ENCODE assay signal across 8 mouse cellular contexts in the genomic region with DNA sequence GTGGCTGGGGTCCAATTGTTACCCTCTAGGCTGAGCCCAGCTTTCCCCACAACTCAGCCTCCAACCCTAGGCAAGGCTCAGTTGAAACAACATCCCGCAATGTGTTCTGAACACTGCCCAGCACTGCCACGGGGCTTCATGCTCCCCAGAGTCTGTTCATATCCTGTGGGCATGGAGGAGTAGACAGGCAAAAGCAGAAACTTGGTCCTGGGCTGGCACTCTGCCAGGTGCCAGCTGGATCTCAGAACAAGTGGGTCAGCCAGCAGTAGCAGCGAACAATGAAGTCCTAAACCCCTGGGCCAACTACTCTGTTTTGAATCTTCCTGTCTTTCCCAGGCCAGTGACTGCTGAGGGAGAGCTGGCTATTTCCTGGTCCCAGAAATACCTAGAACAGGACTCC. TPM values are rescaled to one million over a fixed set of nuclear protein-coding genes. Genes with fewer than 3 reads are reported as not detected.
DNase-seq lines count a peak whose midpoint lies in the region; ATAC-seq and TF ChIP-seq lines count a peak whose summit lies in the region.

No protein-coding gene starts in this region.

- no peak for TF ChIP-seq CTCF in cerebellum, adult 2 months (IDR thresholded peaks at IDR 0.05; ENCODE audit: borderline replicate concordance, insufficient read depth, low read depth, low read length)
- no peak for TF ChIP-seq CTCF in lung, embryonic 14.5 days (IDR thresholded peaks at IDR 0.05; ENCODE audit: low read depth)

- TF ChIP-seq POLR2A in cerebellum, adult 2 months (IDR thresholded peaks at IDR 0.05; ENCODE audit: borderline replicate concordance, insufficient read depth, low read length): no peak

- H3K4me3 ChIP-seq in cerebellum, adult 2 months (replicated peaks; ENCODE audit: insufficient read depth, low read depth, low read length): no peak overlapping the region
- H3K4me3 ChIP-seq in heart, embryonic 15.5 days: no peak overlapping the region
- no peak overlapping the region for H3K4me3 ChIP-seq in lung, embryonic 14.5 days (ENCODE audit: low read depth, low read length)
- no peak overlapping the region for H3K4me3 ChIP-seq in forebrain, embryonic 16.5 days (replicated peaks; ENCODE audit: low read length)

- peak; percentile 38 to 43 for DNase-seq in cerebellum, adult 2 months
- no peak for DNase-seq in cerebellum, adult 11 months
- DNase-seq in ovary, postnatal 36 days (ENCODE audit: low spot score): peak; percentile 46
- no peak for DNase-seq in ovary, adult 18-20 months (ENCODE audit: low spot score)
- peak; percentile 23 for DNase-seq in lung, embryonic 14.5 days
- no peak for DNase-seq in urinary bladder, postnatal 25 days (ENCODE audit: low spot score)

- no peak overlapping the region for H3K4me2 ChIP-seq in heart, embryonic 15.5 days
- no peak overlapping the region for H3K4me2 ChIP-seq in lung, embryonic 14.5 days
- H3K4me2 ChIP-seq in forebrain, embryonic 16.5 days (ENCODE audit: low read length): no peak overlapping the region

- H3K4me1 ChIP-seq in cerebellum, adult 2 months (ENCODE audit: control insufficient read depth, insufficient read depth, low read length): peaks cover 14% of the 10 kb centered on the region
- H3K4me1 ChIP-seq in heart, embryonic 15.5 days (replicated peaks): peaks cover 24% of the 10 kb centered on the region
- no peaks in the 10 kb centered on the region for H3K4me1 ChIP-seq in lung, embryonic 14.5 days (ENCODE audit: insufficient read depth)
- no peaks in the 10 kb centered on the region for H3K4me1 ChIP-seq in forebrain, embryonic 16.5 days (replicated peaks; ENCODE audit: control insufficient read depth, insufficient read depth, low read length)

- H3K27ac ChIP-seq in cerebellum, adult 2 months (ENCODE audit: insufficient read depth, low read length): no peak overlapping the region
- peak overlapping the region; percentile 73 for H3K27ac ChIP-seq in heart, embryonic 15.5 days
- H3K27ac ChIP-seq in lung, embryonic 14.5 days (ENCODE audit: low read depth): peak overlapping the region; percentile 56; the same call in 1 of the 2 replicates
- no peak overlapping the region for H3K27ac ChIP-seq in forebrain, embryonic 16.5 days (ENCODE audit: low read length)

- WGBS in cerebellum, adult 2 months: 19% methylated on average over 3 of the region's 3 CpGs
- 65% methylated on average over 3 of the region's 3 CpGs for WGBS in heart, embryonic 15.5 days
- WGBS in lung, embryonic 14.5 days: 68% methylated on average over 3 of the region's 3 CpGs
- 60% methylated on average over 3 of the region's 3 CpGs for WGBS in forebrain, embryonic 16.5 days

- ATAC-seq in heart, embryonic 15.5 days (replicated peaks; ENCODE audit: insufficient number of reproducible peaks, insufficient read depth, low FRiP score, low read depth): no peak
- no peak for ATAC-seq in lung, embryonic 14.5 days (ENCODE audit: insufficient read depth)
- no peak for ATAC-seq in forebrain, embryonic 16.5 days

- H3K9ac ChIP-seq in heart, embryonic 15.5 days: no peak overlapping the region
- no peak overlapping the region for H3K9ac ChIP-seq in lung, embryonic 14.5 days
- H3K9ac ChIP-seq in forebrain, embryonic 16.5 days (replicated peaks; ENCODE audit: low read depth, low read length): no peak overlapping the region

- H3K36me3 ChIP-seq in heart, embryonic 15.5 days: peaks cover 15% of the 10 kb centered on the region; the same call in 1 of the 2 replicates
- H3K36me3 ChIP-seq in lung, embryonic 14.5 days (ENCODE audit: insufficient read depth): peaks cover 51% of the 10 kb centered on the region; the same call in 1 of the 2 replicates
- H3K36me3 ChIP-seq in forebrain, embryonic 16.5 days (ENCODE audit: control insufficient read depth, insufficient read depth): peaks cover 14% of the 10 kb centered on the region

- no peaks in the 10 kb centered on the region for H3K9me3 ChIP-seq in heart, embryonic 15.5 days (replicated peaks)
- H3K9me3 ChIP-seq in lung, embryonic 14.5 days (ENCODE audit: low read depth, low read length): no peaks in the 10 kb centered on the region
- H3K9me3 ChIP-seq in forebrain, embryonic 16.5 days (ENCODE audit: control insufficient read depth, low read length): no peaks in the 10 kb centered on the region

- H3K27me3 ChIP-seq in cerebellum, adult 2 months (ENCODE audit: control insufficient read depth, insufficient read depth, low read length): no peaks in the 10 kb centered on the region
- H3K27me3 ChIP-seq in heart, embryonic 15.5 days: no peaks in the 10 kb centered on the region
- H3K27me3 ChIP-seq in lung, embryonic 14.5 days (ENCODE audit: insufficient read depth, low read length): no peaks in the 10 kb centered on the region
- no peaks in the 10 kb centered on the region for H3K27me3 ChIP-seq in forebrain, embryonic 16.5 days (replicated peaks; ENCODE audit: control insufficient read depth, insufficient read depth, low read length)

RNA-seq across cellular contexts. Expression of a gene that starts 8.6 kb away (rescaled TPM):
- 20.7 and 21.1 TPM in 2 replicates for polyA plus RNA-seq in cerebellum, adult 2 months (2012; rRNA removed)
- polyA plus RNA-seq in heart, embryonic 15.5 days (2015; fragmentation: Nextera tagmentation; extraction: Ambion mirVana): 5.4 and 9.0 TPM in 2 replicates
- polyA plus RNA-seq in lung, embryonic 14.5 days (2014; fragmentation: Nextera tagmentation; extraction: Ambion mirVana): 16.8 and 20.6 TPM in 2 replicates
- polyA plus RNA-seq in forebrain, embryonic 16.5 days (2015; fragmentation: Nextera tagmentation; extraction: Ambion mirVana): 3.0 and 3.3 TPM in 2 replicates

RNA-seq across cellular contexts. Expression of a gene that starts 40.4 kb away (rescaled TPM):
- polyA plus RNA-seq in cerebellum, adult 2 months (2012; rRNA removed): 18.5 and 19.1 TPM in 2 replicates
- polyA plus RNA-seq in heart, embryonic 15.5 days (2015; fragmentation: Nextera tagmentation; extraction: Ambion mirVana): 4.8 and 6.1 TPM in 2 replicates
- polyA plus RNA-seq in lung, embryonic 14.5 days (2014; fragmentation: Nextera tagmentation; extraction: Ambion mirVana): 9.3 and 9.4 TPM in 2 replicates
- 10.3 and 11.3 TPM in 2 replicates for polyA plus RNA-seq in forebrain, embryonic 16.5 days (2015; fragmentation: Nextera tagmentation; extraction: Ambion mirVana)

Comparison
In these comparisons a context has a peak if more than half of its experiments do, and no peak if none do; other contexts are left out.
1. DNase-seq: peak in cerebellum, adult 2 months (2 of 2), ovary, postnatal 36 days (single experiment) and lung, embryonic 14.5 days (single experiment); none in cerebellum, adult 11 months (single experiment), ovary, adult 18-20 months (single experiment) and urinary bladder, postnatal 25 days (single experiment).
2. H3K27ac ChIP-seq: peak in heart, embryonic 15.5 days (single experiment) and lung, embryonic 14.5 days (single experiment); none in cerebellum, adult 2 months (single experiment) and forebrain, embryonic 16.5 days (single experiment).